Mouse (Mus musculus) thymus, postnatal 10 days (tissue): ENCODE measurements around the gene Trmo.

Experiments
- DNase-seq, 2 experiments: peaks; one replicate each; pipeline ENCODE4 v3.0.0; 2021; ENCODE audit warnings: low spot score in 2 of 2

Trmo gene

GRCm38 (mm10) chr4:46339584-46339983 is 49.7 kb downstream of the Trmo start:
- no peak for DNase-seq

GRCm38 (mm10) chr4:46339026-46339425 is 50.2 kb downstream of the Trmo start:
- DNase-seq: no peak

GRCm38 (mm10) chr4:46337990-46338389 is 51.2 kb downstream of the Trmo start:
- DNase-seq: no peak

- DNase-seq: no peak
Measured at GRCm38 (mm10) chr4:46335846-46336245, 53.4 kb downstream of the Trmo start.

- DNase-seq: no peak
Measured at GRCm38 (mm10) chr4:46328906-46329305, 60.3 kb downstream of the Trmo start.
